Mouse (Mus musculus): ENCODE measurements around the gene Ikbke.
"Not testable (repeated sequence)": the region's sequence is repeated elsewhere in the genome, so short reads cannot be mapped to it uniquely, and the experiment has no call there.

Ikbke gene

DNA sequence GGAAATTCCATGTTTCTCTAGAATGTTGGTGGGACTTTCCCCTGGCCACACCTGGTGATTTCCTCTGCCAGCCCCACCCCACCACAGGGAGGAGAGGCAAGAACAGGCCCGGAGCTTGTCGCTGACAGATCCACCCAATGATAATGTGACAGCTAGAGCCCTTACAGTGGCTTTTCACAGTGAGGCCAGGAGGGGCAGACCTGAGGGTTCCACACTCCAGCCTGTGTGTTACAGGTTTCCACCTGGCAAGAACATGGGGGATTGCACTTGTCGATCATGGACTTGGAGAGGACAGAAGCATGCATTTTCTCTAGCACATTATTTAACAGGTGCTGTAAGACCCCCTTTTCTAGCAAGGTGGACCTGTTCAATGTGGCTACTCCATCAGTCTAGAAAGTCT lies 874 bp upstream of the Ikbke start:
- DNase-seq, result no peak

DNA sequence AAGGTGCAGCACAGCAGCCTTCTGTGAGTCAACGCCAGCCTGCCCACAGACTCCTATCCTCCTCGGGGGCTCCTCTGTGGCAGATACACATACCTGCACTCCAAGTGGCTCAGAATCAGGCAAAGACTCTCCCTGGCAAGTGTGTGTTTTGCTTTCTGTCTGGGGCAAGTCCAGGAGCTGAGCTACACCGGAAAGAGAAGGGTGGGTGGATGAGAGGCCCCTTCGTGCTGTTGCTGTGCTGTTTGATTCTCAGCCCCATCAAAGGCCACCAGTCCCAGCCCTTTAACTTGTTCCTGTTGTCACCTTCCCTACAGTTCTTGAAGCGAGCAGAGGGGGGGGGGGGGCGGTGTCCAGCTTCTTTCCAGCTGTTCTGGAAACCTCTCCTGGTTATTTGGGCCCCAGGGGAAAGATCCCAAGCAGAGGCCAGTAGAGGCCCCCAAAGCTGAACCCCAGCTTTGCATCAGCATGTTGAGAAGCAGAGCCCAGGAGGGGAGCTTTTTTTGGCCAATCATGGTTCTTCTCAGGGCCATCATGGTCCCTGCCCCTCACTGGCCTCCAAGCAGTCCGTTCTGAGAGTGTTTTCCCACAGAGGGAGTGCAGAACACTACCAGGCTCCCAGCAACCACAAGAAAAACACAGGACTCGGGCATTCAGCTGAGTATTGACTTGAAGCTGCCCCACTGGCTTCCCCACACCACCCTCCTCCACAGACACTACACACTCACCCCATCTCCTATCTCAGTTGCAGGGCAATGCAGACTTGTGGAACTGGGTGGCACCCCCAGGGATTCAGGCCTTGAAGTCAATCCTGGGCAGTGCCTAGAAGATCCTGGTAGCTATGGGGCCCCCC lies 575 bp downstream of the Ikbke start:
- DNase-seq, result no peak

DNA sequence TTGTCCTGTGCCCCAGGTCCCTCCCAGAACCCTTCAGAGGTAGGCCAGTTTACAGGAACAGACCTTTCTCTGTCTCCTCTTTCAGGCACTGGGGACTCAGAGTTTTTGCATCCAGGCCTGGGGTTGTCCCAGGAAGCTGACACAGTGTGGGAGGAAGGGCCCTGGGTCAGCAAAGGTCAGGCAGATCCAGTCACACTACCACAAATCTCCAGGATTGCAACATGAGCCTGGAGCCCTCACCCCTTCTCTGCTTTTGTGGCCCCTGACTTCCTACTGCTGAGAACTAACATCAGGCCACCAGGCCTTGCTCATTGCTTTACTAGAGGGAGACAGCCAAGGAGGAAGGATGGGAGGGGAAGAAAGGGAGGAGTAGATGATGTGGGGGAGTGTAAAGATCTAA lies 2.6 kb downstream of the Ikbke start:
- no peak for DNase-seq

- DNase-seq, result no peak
Observed at GRCm38 (mm10) chr1:131275577-131275976, 3.8 kb downstream of the Ikbke start.

GRCm38 (mm10) chr1:131274725-131275539 lies 4.5 kb downstream of the Ikbke start:
- no peak for DNase-seq

DNA sequence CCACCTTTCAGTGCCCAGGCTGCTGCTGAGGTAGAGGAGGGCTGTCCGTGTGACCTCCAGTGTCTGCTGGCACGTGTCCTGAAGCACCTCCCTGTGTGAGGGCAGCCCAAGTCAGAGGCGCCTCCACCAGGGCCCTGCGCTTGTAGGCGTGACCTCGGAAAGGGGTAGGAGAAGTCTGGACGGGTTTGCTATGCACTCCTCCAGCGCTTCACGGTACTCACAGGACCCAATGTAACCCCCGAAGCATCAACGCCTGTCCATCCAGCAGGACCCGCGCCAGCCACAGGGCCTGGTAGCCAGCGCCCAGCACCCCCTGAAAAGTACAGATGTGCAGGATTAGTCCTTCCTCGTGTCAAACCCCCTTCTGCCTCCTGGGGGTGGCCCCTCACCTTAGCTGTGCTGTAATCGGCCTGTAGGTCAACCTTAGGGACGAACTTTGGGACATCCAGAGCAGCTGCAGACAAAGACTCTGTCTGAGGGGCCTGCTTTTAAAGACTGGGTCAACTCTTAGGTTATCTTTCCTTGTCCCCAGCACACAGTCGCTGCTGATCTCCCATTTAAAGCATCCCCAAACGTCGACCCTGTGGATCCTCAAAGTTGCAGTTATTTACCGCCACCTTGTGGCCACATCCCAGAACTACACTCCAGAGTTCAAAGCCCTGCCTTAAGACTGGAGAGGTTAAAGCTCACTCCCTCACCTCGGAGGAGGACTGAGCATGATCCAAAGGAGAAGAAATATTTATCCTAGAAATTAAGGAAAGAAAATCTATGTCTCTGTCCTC lies 9.4 kb downstream of the Ikbke start:
- DNase-seq, result peak; percentile 78

DNA sequence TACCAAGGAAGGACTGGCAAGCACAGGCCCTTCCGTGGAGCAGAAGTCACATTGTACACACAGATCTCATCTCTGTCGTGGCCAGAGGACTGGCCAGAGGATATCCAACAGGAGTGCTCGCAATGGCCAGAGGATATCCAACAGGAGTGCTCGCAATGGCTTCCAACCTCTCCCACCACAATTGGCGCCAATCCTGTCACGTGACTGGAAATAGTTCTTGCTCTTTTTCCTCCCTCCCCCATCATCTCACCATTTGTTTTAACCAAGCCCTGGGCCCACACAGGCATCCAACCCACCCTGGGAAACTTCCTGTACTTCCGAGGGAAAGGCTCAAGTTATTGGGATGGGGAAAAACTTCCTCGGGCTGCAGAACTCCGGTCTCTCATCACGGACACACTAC lies 10.6 kb downstream of the Ikbke start:
- DNase-seq, result no peak

DNA sequence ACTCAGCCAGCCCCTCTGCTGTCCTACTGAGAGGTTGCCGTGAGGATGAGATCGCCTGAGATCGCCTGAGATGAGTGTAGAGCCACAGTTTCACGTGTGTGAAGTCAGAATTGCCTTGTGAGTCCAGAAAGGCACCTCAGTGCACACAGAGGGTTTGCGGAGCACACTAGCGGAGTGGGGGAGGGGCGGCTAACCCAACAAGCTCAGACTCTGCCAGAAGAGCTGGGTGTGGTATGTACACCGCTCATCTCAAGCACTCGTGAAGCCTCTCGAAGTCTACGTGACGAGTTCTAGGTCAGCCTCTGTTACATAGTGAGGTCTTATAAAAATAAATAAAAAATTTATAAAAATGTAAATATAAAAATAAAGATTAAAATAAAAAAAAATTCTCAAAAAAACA lies 15.5 kb downstream of the Ikbke start:
- DNase-seq, result no peak

DNA sequence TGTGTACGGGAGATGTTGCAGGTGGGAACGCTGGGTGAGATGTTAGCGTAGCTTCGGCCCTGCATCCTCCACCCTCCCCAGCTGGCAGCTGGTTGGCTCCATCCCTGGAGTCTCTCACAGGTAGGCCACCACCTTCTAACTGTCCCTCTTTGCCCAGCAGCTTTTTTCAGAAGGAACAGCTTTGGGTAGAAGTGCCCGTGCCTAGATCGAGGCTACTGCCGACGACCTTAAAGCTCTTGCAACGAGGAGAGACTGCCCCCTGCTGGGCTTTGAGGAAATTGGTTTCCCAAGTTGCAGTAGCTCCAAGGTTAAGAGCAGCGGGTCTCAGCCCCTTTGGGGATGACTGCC lies 19.1 kb downstream of the Ikbke start:
- peak; percentile 83 for DNase-seq

GRCm38 (mm10) chr1:131259632-131260308 lies 19.6 kb downstream of the Ikbke start:
- no peak for DNase-seq

DNA sequence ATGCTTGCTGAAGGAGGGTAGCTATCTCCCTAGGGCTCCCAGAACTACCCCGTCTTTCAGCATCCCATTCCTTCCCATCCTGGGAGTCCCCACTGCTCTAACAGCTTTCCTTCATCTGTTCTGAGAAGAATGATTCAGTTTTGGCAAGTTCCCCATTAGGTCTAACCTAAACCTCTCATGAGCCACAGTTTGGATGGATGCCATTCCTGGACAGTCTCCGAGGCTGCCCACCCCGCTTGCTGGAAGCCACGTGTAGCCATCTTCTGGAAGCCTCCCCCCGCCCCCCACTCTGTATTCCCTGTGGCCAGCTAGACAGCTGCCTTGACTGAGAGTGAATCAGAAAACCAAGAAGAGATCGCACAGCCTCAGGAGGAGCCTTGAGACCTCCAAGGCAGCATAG lies 22.1 kb downstream of the Ikbke start:
- DNase-seq, result no peak

DNA sequence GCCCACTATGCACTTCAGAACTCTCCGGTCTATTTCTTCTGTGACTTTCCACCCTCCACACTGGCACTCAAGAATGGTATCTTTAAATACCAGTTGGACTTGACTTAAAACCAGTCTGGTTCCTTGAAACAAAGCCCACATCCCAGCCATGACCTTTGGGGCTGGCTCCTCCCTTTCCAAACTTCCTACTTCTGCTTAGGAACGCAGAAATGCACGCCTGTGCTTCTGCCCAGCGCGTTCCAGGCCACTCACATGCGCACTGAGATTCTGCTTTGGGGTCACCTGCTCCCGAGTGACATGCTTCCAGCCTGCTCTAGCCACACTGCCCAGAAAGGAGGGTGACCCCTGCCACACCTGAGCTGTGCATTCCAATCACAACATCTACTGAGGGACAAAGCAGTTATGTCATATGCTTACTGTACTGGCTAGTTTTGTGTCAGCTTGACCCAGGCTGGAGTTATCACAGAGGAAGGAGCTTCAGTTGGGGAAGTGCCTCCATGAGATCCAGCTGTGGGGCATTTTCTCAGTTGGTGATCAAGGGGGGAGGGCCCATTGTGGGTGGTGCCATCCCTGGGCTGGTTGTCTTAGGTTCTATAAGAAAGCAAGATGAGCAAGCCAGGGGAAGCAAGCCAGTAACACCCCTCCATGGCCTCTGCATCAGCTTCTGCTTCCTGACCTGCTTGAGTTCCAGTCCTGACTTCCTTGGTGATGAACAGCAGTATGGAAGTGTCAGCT lies 26.7 kb downstream of the Ikbke start:
- not testable (repeated sequence) for DNase-seq

- peak; percentile 49 for DNase-seq
Observed at GRCm38 (mm10) chr1:131246433-131247395, 32.7 kb downstream of the Ikbke start.

DNA sequence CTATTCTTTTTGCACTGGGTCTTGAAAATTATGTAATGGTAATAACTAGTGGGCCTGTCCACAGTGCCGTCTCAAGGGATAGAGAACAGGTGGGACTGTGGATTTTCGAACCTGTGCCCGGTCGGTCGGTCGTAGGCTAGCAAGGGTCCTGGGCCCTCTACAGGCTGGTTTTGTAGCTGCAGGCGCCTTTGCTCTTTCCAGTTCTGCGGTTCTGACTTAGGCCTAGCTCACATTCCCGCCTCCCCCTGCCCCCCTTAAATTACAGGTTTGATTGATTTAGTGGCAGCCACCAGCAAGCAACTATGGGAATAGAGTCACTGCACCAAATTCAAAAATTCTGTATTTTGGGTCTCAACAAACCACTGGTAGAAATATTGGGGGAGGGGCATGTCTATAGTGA lies 33.5 kb downstream of the Ikbke start:
- DNase-seq, result peak; percentile 60

DNA sequence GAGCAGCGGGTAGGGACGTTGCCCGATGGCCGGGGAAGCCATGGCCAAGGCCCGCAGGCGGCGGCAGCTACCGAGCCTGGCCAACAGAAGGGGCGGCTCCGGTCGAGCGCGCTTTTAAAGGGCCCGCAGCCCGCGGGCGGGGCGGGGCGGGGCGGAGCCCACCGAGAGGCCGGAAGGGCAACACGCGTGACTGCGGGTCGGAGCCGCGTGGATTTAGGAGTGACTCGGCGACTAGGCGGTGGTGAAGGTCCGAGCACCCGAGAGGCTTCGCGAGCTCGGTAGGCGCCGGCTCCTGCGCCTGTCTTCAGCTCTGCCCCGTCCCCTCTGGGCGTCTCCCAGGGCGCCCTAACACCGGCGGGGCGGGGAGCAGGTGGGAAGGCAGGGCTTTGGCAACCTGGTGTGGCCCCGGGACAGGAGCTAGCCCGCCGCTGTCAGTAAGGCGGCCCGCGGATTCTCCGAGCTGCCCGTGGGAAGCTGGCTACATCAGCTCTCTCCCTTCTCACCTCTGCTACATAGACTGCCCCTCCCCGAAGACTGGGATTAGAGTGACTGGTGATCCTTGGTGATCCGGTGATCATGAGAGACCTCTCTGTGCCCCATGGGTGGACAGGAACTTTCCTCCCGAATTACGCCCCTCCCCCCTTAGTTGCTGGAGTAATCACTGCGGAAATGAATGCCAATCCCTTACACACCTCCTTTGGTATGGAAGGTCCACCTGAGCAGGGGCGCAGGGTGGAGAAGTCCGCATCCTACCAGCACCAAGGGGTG lies 34.1 kb downstream of the Ikbke start, which contains the start of gene Rassf5:
Gene Rassf5 (minus strand): TSS at position 170 of the 768 bp plus-strand sequence.
- peak; percentile 79 for DNase-seq

GRCm38 (mm10) chr1:131244536-131245088 lies 34.8 kb downstream of the Ikbke start:
- DNase-seq, result peak; percentile 16

DNA sequence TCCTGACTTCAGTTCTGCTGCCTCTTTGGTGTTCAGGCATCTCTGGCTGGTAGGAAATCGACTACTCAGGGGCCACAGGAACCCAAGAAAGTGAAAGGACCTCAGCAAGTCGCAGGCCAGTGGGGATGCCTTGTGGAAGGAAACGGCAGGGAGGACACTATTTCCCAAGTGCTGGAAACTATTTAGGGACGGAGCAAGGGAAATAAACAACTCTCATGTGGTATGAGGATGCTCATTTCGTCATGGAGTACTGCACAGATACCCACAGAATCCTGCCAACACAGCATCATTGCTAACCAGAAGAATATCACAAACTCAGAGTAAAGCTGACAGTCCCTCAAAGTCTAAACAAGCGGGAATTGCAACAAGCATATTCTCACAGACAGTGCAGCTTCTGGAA lies 36.5 kb downstream of the Ikbke start:
- DNase-seq, result no peak

- no peak for DNase-seq
Observed at GRCm38 (mm10) chr1:131239576-131240193, 39.7 kb downstream of the Ikbke start.

DNA sequence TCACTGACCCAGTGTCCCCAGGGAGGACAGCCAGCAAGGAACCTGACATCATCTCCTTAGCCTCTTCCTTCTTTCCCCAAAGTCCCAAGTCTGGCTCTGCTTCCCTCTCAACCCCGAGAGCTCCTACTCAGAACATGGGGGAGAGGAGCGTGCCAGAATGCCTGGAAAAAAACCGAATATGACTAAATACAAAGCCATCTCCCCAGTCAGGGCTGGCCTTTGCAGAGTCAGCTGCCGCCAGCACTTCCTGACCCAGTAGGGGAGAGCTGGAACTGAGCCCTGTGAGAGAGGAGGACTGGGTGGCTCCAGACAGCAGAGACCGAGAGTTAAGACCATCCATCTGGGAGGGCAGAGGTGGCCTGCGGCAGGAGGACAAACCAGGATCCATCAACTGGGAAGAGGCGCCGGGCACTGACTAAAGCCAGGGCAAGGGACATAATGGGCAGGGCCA lies 40.5 kb downstream of the Ikbke start:
- DNase-seq, result peak; percentile 72
